Mouse (Mus musculus) liver, embryonic 11.5 days (tissue): Measurements from ENCODE around the gene Homez. TPM values are rescaled to one million over a fixed set of nuclear protein-coding genes. Genes with fewer than 3 reads are reported as not detected.

Experiments used
- ATAC-seq: fragments of 200-750 bp; cut with Nextera tagmentation; replicated peaks from 2 replicates; pipeline ENCODE4 v1.8.0; 2017; ENCODE audit warnings: moderate number of reproducible peaks, mild to moderate bottlenecking, moderate TSS enrichment, moderate library complexity; ENCODE audit not compliant: low FRiP score
- DNase-seq: peaks from one replicate; pipeline ENCODE4 v3.0.0-alpha.2; 2017; ENCODE audit warnings: low spot score
- H3K27ac ChIP-seq: fragments of 300-500 bp; sonication (generic); 2 replicates; pipeline ENCODE4 v1.5.1; 2014; ENCODE audit warnings: mild to moderate bottlenecking, low read depth, low read length, control low read depth
- H3K27me3 ChIP-seq: fragments of 300-500 bp; sonication (generic); replicated peaks from 2 replicates; pipeline ENCODE4 v1.6.1; 2014; ENCODE audit warnings: low read length, mixed read lengths; ENCODE audit not compliant: control insufficient read depth, insufficient read depth
- H3K36me3 ChIP-seq: fragments of 300-500 bp; sonication (generic); 2 replicates; pipeline ENCODE4 v1.6.1; 2014; ENCODE audit warnings: mild to moderate bottlenecking, low read length, moderate library complexity, mixed read lengths; ENCODE audit not compliant: control insufficient read depth, insufficient read depth
- H3K4me1 ChIP-seq: fragments of 300-500 bp; sonication (generic); replicated peaks from 2 replicates; pipeline ENCODE4 v1.6.1; 2014; ENCODE audit warnings: low read length, mixed read lengths; ENCODE audit not compliant: control insufficient read depth, insufficient read depth
- H3K4me2 ChIP-seq: fragments of 300-500 bp; sonication (generic); 2 replicates; pipeline ENCODE4 v1.6.1; 2014; ENCODE audit warnings: mild to moderate bottlenecking, control low read depth, moderate library complexity
- H3K4me3 ChIP-seq: fragments of 300-500 bp; sonication (generic); 2 replicates; pipeline ENCODE4 v1.5.1; 2014; ENCODE audit warnings: low read depth, low read length, control low read depth
- H3K9ac ChIP-seq: fragments of 300-500 bp; sonication (generic); 2 replicates; pipeline ENCODE4 v1.6.1; 2014; ENCODE audit warnings: low read depth, low read length, control low read depth
- H3K9me3 ChIP-seq: fragments of 300-500 bp; sonication (generic); 2 replicates; pipeline ENCODE4 v1.6.1; 2016; ENCODE audit warnings: low read length, inconsistent platforms, mixed read lengths; ENCODE audit not compliant: control insufficient read depth
- WGBS: fragments of 180-500 bp; shearing (Covaris S2); extraction: QIAGEN DNeasy Blood & Tissue Kit; methylation state at CpG from one replicate; pipeline ENCODE4 v1.1.7; 2014; 5-methylcytosine and 5-hydroxymethylcytosine counted together
- polyA plus RNA-seq: library from polyadenylated mRNA; unstranded; fragments of >200 nt; fragmentation: Nextera tagmentation; extraction: Ambion mirVana; gene quantifications from 2 replicates; pipeline ENCODE4 v1.2.1, GENCODE M21; 2014

Gene Homez
- polyA plus RNA-seq, 1 experiment from 2014 or later, result 5.5 TPM

DNA sequence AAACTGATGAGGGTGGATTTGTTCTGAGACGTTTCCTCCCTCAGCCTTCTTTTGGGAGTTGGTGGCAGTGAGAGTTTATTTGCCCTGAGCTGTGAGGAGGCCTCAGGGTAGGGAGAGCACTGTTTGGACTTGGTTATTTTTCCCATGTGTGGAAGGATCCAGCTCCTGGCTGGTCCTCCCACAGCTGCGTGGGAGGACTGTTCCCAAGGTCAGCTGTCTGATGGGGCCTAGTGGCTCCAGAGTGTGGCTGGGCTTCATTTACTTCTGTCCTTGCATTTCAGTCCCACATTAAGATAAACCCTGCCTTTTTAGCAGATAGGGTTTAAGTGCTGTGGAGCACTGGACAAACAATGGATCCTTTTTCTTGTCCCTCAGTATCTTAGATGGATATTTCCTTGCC lies 26.7 kb upstream of the Homez start:
- no peak overlapping the region for H3K9ac ChIP-seq
- H3K27ac ChIP-seq, result no peak overlapping the region
- H3K4me3 ChIP-seq, result no peak overlapping the region
- ATAC-seq (no peak), DNase-seq (no peak)
- peaks cover 9% of the 10 kb centered on the region for H3K4me1 ChIP-seq
- no peaks in the 10 kb centered on the region for H3K27me3 ChIP-seq
- H3K9me3 ChIP-seq, result no peaks in the 10 kb centered on the region
- peaks cover 24% of the 10 kb centered on the region for H3K36me3 ChIP-seq
- 64% methylated on average over 2 of the region's 2 CpGs for WGBS
- H3K4me2 ChIP-seq, result no peak overlapping the region

DNA sequence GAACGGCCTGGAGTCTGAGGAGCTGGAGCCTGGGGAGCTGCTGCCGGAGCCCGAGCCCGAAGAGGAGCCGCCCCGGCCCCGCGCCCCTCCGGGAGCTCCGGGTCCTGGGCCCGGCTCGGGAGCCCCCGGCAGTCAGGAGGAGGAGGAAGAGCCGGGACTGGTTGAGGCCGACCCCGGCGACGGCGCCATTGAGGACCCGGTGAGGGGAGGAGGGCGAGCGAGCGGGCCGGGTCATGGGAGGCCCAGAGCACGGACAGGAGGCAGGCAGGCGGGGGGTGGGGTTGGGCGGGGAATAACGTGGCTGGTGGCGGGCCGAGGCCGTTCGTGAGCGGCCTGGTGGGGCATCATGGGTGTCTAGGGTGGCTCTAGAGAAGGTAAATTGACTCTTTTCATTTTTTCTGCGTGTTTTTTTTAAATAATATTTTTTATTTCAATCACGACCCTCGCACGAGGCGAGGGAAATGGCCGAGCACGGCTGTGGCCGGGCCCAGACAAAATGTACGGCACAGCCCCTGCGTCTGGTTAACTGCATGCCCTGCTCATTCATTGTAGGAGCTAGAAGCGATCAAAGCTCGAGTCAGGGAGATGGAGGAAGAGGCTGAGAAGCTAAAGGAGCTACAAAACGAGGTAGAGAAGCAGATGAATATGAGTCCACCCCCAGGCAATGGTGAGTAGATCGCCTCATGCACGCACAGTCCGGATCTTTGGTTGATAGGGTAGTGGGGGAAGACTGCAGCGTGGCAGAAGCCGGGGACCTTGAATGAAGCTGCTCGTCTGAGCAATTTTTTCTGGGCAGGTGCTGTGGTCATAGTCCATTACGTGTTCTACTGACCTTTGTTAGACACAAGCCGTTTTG lies 23.8 kb upstream of the Homez start:
- peak overlapping the region; percentile 98 for H3K4me3 ChIP-seq
- peak overlapping the region; percentile 70 for H3K4me2 ChIP-seq
- H3K36me3 ChIP-seq, result peaks cover 24% of the 10 kb centered on the region
- ATAC-seq, result peak; percentile 62
- no peaks in the 10 kb centered on the region for H3K9me3 ChIP-seq
- H3K9ac ChIP-seq, result peak overlapping the region; percentile 99
- under 1% methylated on average over 54 of the region's 54 CpGs for WGBS
- H3K27ac ChIP-seq, result peak overlapping the region; percentile 94
- peaks cover 9% of the 10 kb centered on the region for H3K4me1 ChIP-seq
- peak; percentile 80 for DNase-seq
- H3K27me3 ChIP-seq, result no peaks in the 10 kb centered on the region

DNA sequence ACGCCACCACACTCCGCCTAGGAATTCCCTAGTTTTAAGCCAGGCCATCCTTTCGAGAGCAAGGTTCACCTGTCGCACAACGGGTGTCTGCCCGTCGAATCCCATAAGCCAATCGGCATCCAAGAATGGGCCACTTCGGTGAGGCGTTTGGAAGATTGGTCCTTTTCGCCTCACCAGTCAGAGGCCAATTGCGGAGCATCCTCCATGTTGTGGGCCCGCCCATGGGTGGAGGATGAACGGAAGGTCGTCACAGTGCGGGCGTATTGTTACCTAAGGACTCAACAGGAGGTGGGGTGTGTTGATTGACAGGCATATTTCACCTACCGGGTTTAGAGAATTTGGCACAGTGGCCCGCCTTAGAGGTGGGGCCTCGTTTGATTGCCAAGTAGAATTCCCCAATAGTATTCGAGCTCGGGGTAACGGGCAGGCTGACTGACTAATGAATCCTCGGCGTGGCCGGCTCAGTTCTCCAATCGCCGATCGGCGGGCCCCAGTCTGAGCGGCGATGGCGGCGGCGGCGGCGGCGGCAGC lies 23.0 kb upstream of the Homez start:
- peak overlapping the region; percentile 99 for H3K9ac ChIP-seq
- no peaks in the 10 kb centered on the region for H3K27me3 ChIP-seq
- peak overlapping the region; percentile 74 for H3K4me2 ChIP-seq
- H3K4me1 ChIP-seq, result peaks cover 9% of the 10 kb centered on the region
- peaks cover 22% of the 10 kb centered on the region for H3K36me3 ChIP-seq
- DNase-seq, result peak; percentile 94
- peak; percentile 99 for ATAC-seq
- H3K9me3 ChIP-seq, result no peaks in the 10 kb centered on the region
- WGBS, result under 1% methylated on average over 38 of the region's 38 CpGs
- peak overlapping the region; percentile 98 for H3K4me3 ChIP-seq
- H3K27ac ChIP-seq, result peak overlapping the region; percentile 94

DNA sequence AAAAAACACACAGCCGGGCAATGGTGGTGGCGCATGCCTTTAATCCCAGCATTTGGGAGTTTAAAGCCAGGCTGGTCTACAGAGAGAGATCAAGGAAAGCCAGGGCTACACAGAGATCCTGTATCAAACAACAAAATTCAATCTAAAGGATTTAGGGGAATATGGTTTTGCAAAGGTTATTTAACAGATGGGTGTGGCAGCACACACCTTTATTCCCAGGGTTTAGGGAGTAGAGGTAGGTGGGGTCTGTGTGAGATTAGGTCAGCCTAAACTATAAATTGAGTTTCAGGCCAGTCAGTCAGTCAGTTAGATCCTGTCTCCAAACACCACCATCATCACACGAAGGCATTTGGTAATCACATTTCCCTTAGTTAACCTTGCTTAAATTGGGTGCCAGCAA lies 21.4 kb upstream of the Homez start, which contains the start of gene Pabpn1:
Pabpn1 (plus strand) TSS at position 301 of the 400 bp plus-strand sequence.
- H3K9ac ChIP-seq, result peak within 1 kb of the TSS; percentile 60
- peaks cover 9% of the 10 kb centered on the region; the same call in 1 of the 2 replicates for H3K4me1 ChIP-seq
- WGBS, result 91% methylated on average over 3 of the region's 3 CpGs
- peak within 1 kb of the TSS; percentile 98 for H3K4me3 ChIP-seq
- peak within 1 kb of the TSS; percentile 73 for H3K27ac ChIP-seq
- H3K9me3 ChIP-seq, result no peaks in the 10 kb centered on the region
- H3K4me2 ChIP-seq, result peak within 1 kb of the TSS; percentile 74
- ATAC-seq, result no peak
- no peaks in the 10 kb centered on the region for H3K27me3 ChIP-seq
- DNase-seq, result no peak
- peaks cover 12% of the 10 kb centered on the region for H3K36me3 ChIP-seq

DNA sequence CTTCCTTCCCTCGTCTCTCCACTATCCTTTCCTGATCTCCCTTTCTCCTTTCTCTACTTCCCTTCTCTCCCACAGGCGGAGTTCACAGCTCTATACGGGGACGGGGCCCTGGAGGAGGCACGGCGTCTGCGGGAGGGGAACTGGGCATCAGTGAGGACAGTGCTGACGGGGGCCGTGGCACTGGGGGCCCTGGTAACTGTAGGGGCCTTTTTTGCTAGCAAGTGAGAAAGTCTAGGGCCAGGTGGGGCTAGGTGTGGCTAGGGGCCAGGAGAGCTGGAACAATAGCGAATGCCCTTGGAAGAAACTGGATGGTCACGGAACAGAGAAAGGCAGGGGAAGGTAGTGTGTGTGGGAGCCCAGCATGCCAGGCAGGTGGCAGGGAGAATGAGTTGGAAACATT lies 14.5 kb upstream of the Homez start:
- H3K4me3 ChIP-seq, result no peak overlapping the region
- DNase-seq, result no peak
- H3K27me3 ChIP-seq, result no peaks in the 10 kb centered on the region
- no peak for ATAC-seq
- WGBS, result 85% methylated on average over 11 of the region's 11 CpGs
- 0 out of 2 replicates have a peak, but pooled peaks cover 2% of the 10 kb centered on the region for H3K36me3 ChIP-seq
- H3K9ac ChIP-seq, result no peak overlapping the region
- H3K27ac ChIP-seq, result no peak overlapping the region
- H3K4me2 ChIP-seq, result no peak overlapping the region
- no peaks in the 10 kb centered on the region for H3K9me3 ChIP-seq
- H3K4me1 ChIP-seq, result peaks cover 10% of the 10 kb centered on the region; the same call in 1 of the 2 replicates

DNA sequence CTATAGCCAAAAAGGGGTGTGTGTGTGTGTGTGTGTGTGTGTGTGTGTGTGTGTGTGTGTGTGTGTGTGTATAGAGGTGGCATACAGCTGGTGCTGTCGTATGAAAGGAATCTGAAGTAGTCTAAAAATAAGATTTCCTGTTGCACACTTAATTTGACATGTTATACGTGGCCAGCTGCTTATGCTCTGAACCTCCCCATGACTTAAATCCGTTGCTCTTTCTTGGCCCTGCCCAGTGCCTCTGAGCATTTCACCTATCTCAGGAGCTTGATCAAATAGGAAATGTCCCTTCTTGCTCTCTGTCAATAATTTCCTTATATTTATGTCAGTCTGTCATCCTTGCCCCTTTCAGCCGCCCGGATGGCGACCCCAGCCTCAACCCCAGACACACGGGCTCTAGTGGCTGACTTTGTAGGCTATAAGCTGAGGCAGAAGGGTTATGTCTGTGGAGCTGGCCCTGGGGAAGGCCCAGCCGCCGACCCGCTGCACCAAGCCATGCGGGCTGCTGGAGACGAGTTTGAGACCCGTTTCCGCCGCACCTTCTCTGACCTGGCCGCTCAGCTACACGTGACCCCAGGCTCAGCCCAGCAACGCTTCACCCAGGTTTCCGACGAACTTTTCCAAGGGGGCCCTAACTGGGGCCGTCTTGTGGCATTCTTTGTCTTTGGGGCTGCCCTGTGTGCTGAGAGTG lies 13.4 kb upstream of the Homez start:
- peak overlapping the region; percentile 79 for H3K9ac ChIP-seq

DNA sequence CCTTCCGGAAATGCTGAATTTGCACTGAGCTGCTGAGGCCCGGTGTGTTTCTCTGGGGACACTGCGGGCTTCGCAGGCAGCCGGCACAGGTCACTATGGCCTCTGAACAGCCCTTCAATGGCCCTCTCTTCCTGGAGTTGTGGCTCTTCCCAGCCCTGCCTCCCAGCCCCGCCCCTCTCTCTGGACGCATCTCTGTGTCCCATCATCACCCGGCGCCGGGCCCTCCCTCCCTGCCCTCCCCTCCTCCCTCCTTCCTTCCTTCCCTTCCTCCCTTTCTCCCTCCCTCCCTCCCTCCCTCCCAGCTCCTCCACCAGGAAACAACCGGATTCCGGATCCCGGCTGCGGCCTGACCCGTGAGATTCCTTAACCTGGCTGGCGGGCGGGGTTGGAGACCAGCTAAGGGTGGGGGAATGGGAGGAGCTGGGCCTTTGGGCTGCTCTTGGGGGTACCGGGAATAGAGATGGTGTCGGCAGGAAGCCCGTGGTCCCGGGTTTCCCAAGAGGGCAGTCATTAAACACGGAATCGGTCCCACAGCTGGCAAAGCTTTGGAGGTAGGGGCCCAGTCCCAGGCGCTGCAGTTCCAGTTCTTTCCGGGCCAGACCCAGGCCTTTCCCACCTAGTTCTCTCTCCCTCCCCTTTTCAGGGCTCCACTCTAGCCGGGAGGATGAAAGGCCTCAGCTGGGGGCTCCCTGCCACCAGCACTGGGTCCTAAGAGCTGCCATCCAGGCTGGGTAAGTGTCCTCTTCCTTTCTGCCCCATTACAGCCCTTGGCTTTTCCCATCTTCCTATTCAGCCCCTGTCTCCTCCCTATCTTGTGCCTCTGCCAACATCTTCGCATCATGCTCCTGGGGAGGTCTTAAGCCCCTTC lies 12.6 kb upstream of the Homez start, which contains the start of the genes Bcl2l2 and Gm20521:
Bcl2l2 (plus strand) TSS at position 224 of the 868 bp plus-strand sequence.
Gm20521 (plus strand) TSS at position 288 of the 868 bp plus-strand sequence.
- H3K36me3 ChIP-seq, result 0 out of 2 replicates have a peak, but pooled peaks cover 2% of the 10 kb centered on the region
- ATAC-seq (peak; percentile 87), DNase-seq (peak; percentile 77)
- peak within 1 kb of the TSS; percentile 73 for H3K4me3 ChIP-seq
- H3K9me3 ChIP-seq, result no peaks in the 10 kb centered on the region
- H3K27ac ChIP-seq, result peak within 1 kb of the TSS; percentile 75
- H3K27me3 ChIP-seq, result no peaks in the 10 kb centered on the region
- peak within 1 kb of the TSS; percentile 79 for H3K9ac ChIP-seq
- 2% methylated on average over 27 of the region's 27 CpGs for WGBS
- H3K4me1 ChIP-seq, result peaks cover 10% of the 10 kb centered on the region; the same call in 1 of the 2 replicates
- peak within 1 kb of the TSS; percentile 90 for H3K4me2 ChIP-seq

More for the DNA sequence above, 13.4 kb upstream of the Homez start:
- Histone ChIP-seq H3K4me1 (peaks cover 10% of the 10 kb centered on the region; the same call in 1 of the 2 replicates), H3K27me3 (no peaks in the 10 kb centered on the region), H3K27ac (peak overlapping the region; percentile 75; the same call in 1 of the 2 replicates), H3K4me2 (peak overlapping the region; percentile 90), H3K4me3 (peak overlapping the region; percentile 73), H3K36me3 (0 out of 2 replicates have a peak, but pooled peaks cover 2% of the 10 kb centered on the region), H3K9me3 (no peaks in the 10 kb centered on the region)
- ATAC-seq, result no peak
- 46% methylated on average over 21 of the region's 21 CpGs for WGBS
- no peak for DNase-seq
